Mouse (Mus musculus): ENCODE measurements around the gene Gm14406. TPM values are rescaled to one million over a fixed set of nuclear protein-coding genes. Genes with fewer than 3 reads are reported as not detected.

The Gm14406 gene
- not detected in 2 replicates for polyA plus RNA-seq (2015; fragmentation: Nextera tagmentation; extraction: Ambion mirVana)

GRCm38 (mm10) chr2:177577998-177578397 is at the start of gene Gm14406:
TSS of gene Gm14406 (minus strand) at chr2:177578210.

Other genes with a start within 250 kb of the Gm14406 start
- 7.4 and 8.8 TPM in 2 replicates for gene Gm14418, start 179.9 kb downstream of the Gm14406 start, polyA plus RNA-seq (2015; fragmentation: Nextera tagmentation; extraction: Ambion mirVana)
- gene Zfp970, start 113.5 kb downstream of the Gm14406 start, polyA plus RNA-seq (2015; fragmentation: Nextera tagmentation; extraction: Ambion mirVana) = 18.3 and 18.6 TPM in 2 replicates
- 6.4 and 6.9 TPM in 2 replicates for gene Gm14403, start 80.0 kb downstream of the Gm14406 start, polyA plus RNA-seq (2015; fragmentation: Nextera tagmentation; extraction: Ambion mirVana)
- gene Gm14322, start 181.1 kb upstream of the Gm14406 start, polyA plus RNA-seq (2015; fragmentation: Nextera tagmentation; extraction: Ambion mirVana) = 6.2 and 7.5 TPM in 2 replicates